Mouse (Mus musculus) lung, postnatal 25 days (tissue): ENCODE measurements around the gene Rps29.
"Not testable (repeated sequence)": the region's sequence is repeated elsewhere in the genome, so short reads cannot be mapped to it uniquely, and the experiment has no call there.

ENCODE experiments used
- DNase-seq: peaks from one replicate; pipeline ENCODE4 v3.0.0; 2022; ENCODE audit warnings: low spot score

The Rps29 gene

GRCm38 (mm10) chr12:69179371-69179770 is 20.4 kb upstream of the Rps29 start:
- no peak for DNase-seq

- no peak for DNase-seq
Measured at GRCm38 (mm10) chr12:69177526-69177925, 18.5 kb upstream of the Rps29 start.

- DNase-seq, result no peak
Measured at GRCm38 (mm10) chr12:69175975-69176374, 17.0 kb upstream of the Rps29 start.

- DNase-seq, result no peak
Measured at GRCm38 (mm10) chr12:69171307-69171706, 12.3 kb upstream of the Rps29 start.

- DNase-seq, result peak; percentile 84
Measured at GRCm38 (mm10) chr12:69168461-69169106, 9.6 kb upstream of the Rps29 start, which contains the start of gene Lrr1. Lrr1 (plus strand) TSS chr12:69168814.

- DNase-seq, result no peak
Measured at GRCm38 (mm10) chr12:69167656-69168460, 8.9 kb upstream of the Rps29 start.

GRCm38 (mm10) chr12:69166861-69167581 is 8.0 kb upstream of the Rps29 start:
- DNase-seq, result not testable (repeated sequence)

- DNase-seq, result no peak
Measured at GRCm38 (mm10) chr12:69164904-69165303, 5.9 kb upstream of the Rps29 start.

GRCm38 (mm10) chr12:69163586-69163985 is 4.6 kb upstream of the Rps29 start:
- DNase-seq, result not testable (repeated sequence)

- DNase-seq, result not testable (repeated sequence)
Measured at GRCm38 (mm10) chr12:69160677-69161076, 1.7 kb upstream of the Rps29 start.

GRCm38 (mm10) chr12:69159578-69159940 is 573 bp upstream of the Rps29 start:
- peak; percentile 39 for DNase-seq

- no peak for DNase-seq
Measured at GRCm38 (mm10) chr12:69158366-69158764, 621 bp downstream of the Rps29 start.

GRCm38 (mm10) chr12:69157107-69157506 is 1.9 kb downstream of the Rps29 start:
- DNase-seq, result no peak

- no peak for DNase-seq
Measured at GRCm38 (mm10) chr12:69156436-69156835, 2.5 kb downstream of the Rps29 start.

- no peak for DNase-seq
Measured at GRCm38 (mm10) chr12:69155923-69156322, 3.1 kb downstream of the Rps29 start.

GRCm38 (mm10) chr12:69150049-69150448 is 8.9 kb downstream of the Rps29 start:
- no peak for DNase-seq

- no peak for DNase-seq
Measured at GRCm38 (mm10) chr12:69147166-69147735, 11.7 kb downstream of the Rps29 start.

GRCm38 (mm10) chr12:69143460-69143859 is 15.5 kb downstream of the Rps29 start:
- DNase-seq, result no peak

GRCm38 (mm10) chr12:69139841-69140240 is 19.1 kb downstream of the Rps29 start:
- no peak for DNase-seq

GRCm38 (mm10) chr12:69139201-69139600 is 19.8 kb downstream of the Rps29 start:
- DNase-seq, result no peak

GRCm38 (mm10) chr12:69131981-69132380 is 27.0 kb downstream of the Rps29 start:
- peak; percentile 24 for DNase-seq

- DNase-seq, result no peak
Measured at GRCm38 (mm10) chr12:69131267-69131666, 27.7 kb downstream of the Rps29 start.
